Comparison of ENCODE assay signal across 25 mouse cellular contexts in the genomic region with DNA sequence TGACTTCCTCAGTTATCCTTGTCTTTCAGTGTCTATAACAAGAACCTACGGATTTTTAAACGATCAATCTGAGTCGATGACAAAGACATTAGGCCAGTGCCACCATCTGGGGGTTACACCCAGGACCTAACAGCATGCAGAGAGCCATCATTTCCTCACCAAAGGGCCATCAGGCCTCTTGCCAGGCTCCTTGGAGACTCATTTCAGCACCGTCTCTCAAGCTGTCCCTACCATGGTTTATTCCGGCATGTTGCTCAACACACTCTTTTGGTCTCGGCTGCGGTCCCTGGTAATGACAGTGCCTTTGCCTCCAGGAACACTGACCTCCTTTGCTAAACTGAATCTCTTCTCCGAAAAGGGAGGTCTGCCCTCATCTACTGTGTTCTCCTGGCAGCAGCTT.
DNase-seq lines count a peak whose midpoint lies in the region; ATAC-seq and TF ChIP-seq lines count a peak whose summit lies in the region.
"Had no signal": no experiment of that assay in that cellular context is flagged by ENCODE, and none has a peak within 500 bp of the region (broad histone marks: within the 10 kb centered on the region; RNA-seq: fewer than 3 reads in every experiment).

No protein-coding gene starts in this region.

- no peaks in the 10 kb centered on the region for H3K36me3 ChIP-seq in heart, adult 2 months (ENCODE audit: control insufficient read depth, insufficient read depth, low read length)
- H3K36me3 ChIP-seq in lung, postnatal 0 days (ENCODE audit: insufficient read depth, low read length) = no peaks in the 10 kb centered on the region
- H3K36me3 ChIP-seq: embryonic facial prominence, embryonic 15.5 days; forebrain, embryonic 10.5 days; heart, embryonic 10.5 days; hindbrain, embryonic 12.5 days had no signal

- TF ChIP-seq EP300 in heart, adult 2 months (IDR thresholded peaks at IDR 0.05; ENCODE audit: insufficient read depth, low read depth, low read length) = no peak
- TF ChIP-seq EP300 in lung, postnatal 0 days (IDR thresholded peaks at IDR 0.05) = no peak

- 82% methylated on average over 8 of the region's 8 CpGs for WGBS in heart, adult 2 months
- WGBS in lung, postnatal 0 days = 73% methylated on average over 8 of the region's 8 CpGs
- 86% methylated on average over 8 of the region's 8 CpGs for WGBS in lung, adult 2 months

- no peak overlapping the region for H3K9ac ChIP-seq in heart, adult 2 months (ENCODE audit: low read depth, low read length)
- no peak overlapping the region for H3K9ac ChIP-seq in lung, postnatal 0 days (replicated peaks; ENCODE audit: low read depth)
- H3K9ac ChIP-seq: embryonic facial prominence, embryonic 15.5 days; hindbrain, embryonic 12.5 days had no signal

- no peak for TF ChIP-seq POLR2A in heart, adult 2 months (IDR thresholded peaks at IDR 0.05; ENCODE audit: insufficient read depth, low read depth, low read length)
- no peak for TF ChIP-seq POLR2A in lung, adult 2 months (IDR thresholded peaks at IDR 0.05; ENCODE audit: borderline replicate concordance, extremely low read depth, low read depth, low read length)

- no peaks in the 10 kb centered on the region for H3K9me3 ChIP-seq in lung, postnatal 0 days (ENCODE audit: low read length)
- H3K9me3 ChIP-seq: embryonic facial prominence, embryonic 15.5 days; forebrain, embryonic 10.5 days; heart, embryonic 10.5 days; hindbrain, embryonic 12.5 days had no signal

- DNase-seq in gastrocnemius, adult 2 months = peak; percentile 55
- DNase-seq in gastrocnemius, postnatal 36 days = no peak
- DNase-seq in heart, adult 2 months = peak; percentile 20 to 26
- DNase-seq in heart, postnatal 4 days = no peak
- DNase-seq in lung, postnatal 0 days (ENCODE audit: low spot score) = peak; percentile 22
- no peak for DNase-seq in lung, adult 2 months
- peak; percentile 34 for DNase-seq in skeletal muscle tissue, adult 2 months (ENCODE audit: low read depth, low spot score)
- DNase-seq: adrenal gland, adult 2 months; adrenal gland, postnatal 36 days; cerebellum, adult 2 months; cerebellum, postnatal 10 days; embryo, embryonic 11 days; gastrocnemius, postnatal 14 days had no signal

- no peak overlapping the region for H3K4me3 ChIP-seq in gastrocnemius, adult 2 months
- H3K4me3 ChIP-seq in heart, adult 2 months = no peak overlapping the region
- H3K4me3 ChIP-seq in lung, postnatal 0 days (ENCODE audit: low read depth, low read length) = no peak overlapping the region
- no peak overlapping the region for H3K4me3 ChIP-seq in lung, adult 2 months (replicated peaks; ENCODE audit: extremely low read depth, low read depth, low read length)
- H3K4me3 ChIP-seq: embryonic facial prominence, embryonic 15.5 days; erythroblast, embryonic 14.5 days; forebrain, embryonic 10.5 days; heart, embryonic 10.5 days; hindbrain, embryonic 12.5 days had no signal

- no peaks in the 10 kb centered on the region for H3K4me1 ChIP-seq in heart, adult 2 months (ENCODE audit: control insufficient read depth, insufficient read depth, low read length)
- H3K4me1 ChIP-seq in lung, postnatal 0 days (ENCODE audit: insufficient read depth, low read depth, low read length) = no peaks in the 10 kb centered on the region
- no peaks in the 10 kb centered on the region for H3K4me1 ChIP-seq in lung, adult 2 months (ENCODE audit: control insufficient read depth, insufficient read depth, low read length)
- H3K4me1 ChIP-seq: embryonic facial prominence, embryonic 15.5 days; forebrain, embryonic 10.5 days; heart, embryonic 10.5 days; hindbrain, embryonic 12.5 days had no signal

- intact Hi-C loops in gastrocnemius, adult 2 months (cut with DNase I) = no loop called here
- intact Hi-C loops in gastrocnemius, postnatal 36 days (cut with DNase I) = no loop called here
- intact Hi-C loops in heart, adult 2 months (cut with DNase I) = no loop called here

- no peaks in the 10 kb centered on the region for H3K79me2 ChIP-seq in heart, adult 2 months (replicated peaks; ENCODE audit: control insufficient read depth, insufficient read depth, low read length)

- H3K27ac ChIP-seq in gastrocnemius, adult 2 months = no peak overlapping the region
- no peak overlapping the region for H3K27ac ChIP-seq in heart, adult 2 months
- H3K27ac ChIP-seq in lung, postnatal 0 days (ENCODE audit: low read length) = no peak overlapping the region
- H3K27ac ChIP-seq: embryonic facial prominence, embryonic 15.5 days; forebrain, embryonic 10.5 days; heart, embryonic 10.5 days; hindbrain, embryonic 12.5 days had no signal

- no peak overlapping the region for H3K4me2 ChIP-seq in lung, postnatal 0 days (replicated peaks; ENCODE audit: low read depth, low read length)
- H3K4me2 ChIP-seq: embryonic facial prominence, embryonic 15.5 days; hindbrain, embryonic 12.5 days had no signal

- TF ChIP-seq CTCF in gastrocnemius, adult 2 months (IDR thresholded peaks at IDR 0.05) = no peak
- no peak for TF ChIP-seq CTCF in heart, adult 2 months (IDR thresholded peaks at IDR 0.05)
- TF ChIP-seq CTCF in lung, postnatal 0 days (IDR thresholded peaks at IDR 0.05) = no peak
- TF ChIP-seq CTCF in lung, adult 2 months (IDR thresholded peaks at IDR 0.05; ENCODE audit: insufficient read depth, low read length) = no peak

- ATAC-seq in lung, postnatal 0 days = peak; percentile 16; the same call in 1 of the 2 replicates
- ATAC-seq: activated CD4-positive, CD25-positive, alpha-beta regulatory T cell, adult 4 months; forebrain, embryonic 14.5 days; hindbrain, embryonic 16.5 days; inflammation-experienced regulatory T-cells, adult 6 months; intestine, postnatal 0 days; Patski had no signal

- no peaks in the 10 kb centered on the region for H3K27me3 ChIP-seq in heart, adult 2 months (ENCODE audit: control insufficient read depth, insufficient read depth, low read length)
- H3K27me3 ChIP-seq in lung, postnatal 0 days (replicated peaks; ENCODE audit: insufficient read depth, low read length) = no peaks in the 10 kb centered on the region
- H3K27me3 ChIP-seq: CH12.LX; embryonic facial prominence, embryonic 15.5 days; hindbrain, embryonic 12.5 days; Patski had no signal

Comparison
In these comparisons a context has a peak if more than half of its experiments do, and no peak if none do; other contexts are left out.
1. DNase-seq: peak in gastrocnemius, adult 2 months (single experiment), heart, adult 2 months (2 of 2), lung, postnatal 0 days (single experiment) and skeletal muscle tissue, adult 2 months (single experiment); none in gastrocnemius, postnatal 36 days (0 of 2), heart, postnatal 4 days (single experiment) and lung, adult 2 months (single experiment).